Mouse (Mus musculus) macrophage (primary cell): ENCODE data around the gene Cyp2e1. TPM values are rescaled to one million over a fixed set of nuclear protein-coding genes. Genes with fewer than 3 reads are reported as not detected.

ENCODE experiments used
- polyA plus RNA-seq: library from polyadenylated mRNA; stranded (reverse); fragments of 250-400 nt; gene quantifications from 3 replicates; pipeline ENCODE4 v1.2.4, GENCODE M21; 2018; ENCODE audit warnings: inconsistent platforms

Gene Cyp2e1
- polyA plus RNA-seq, 1 experiment from 2014 or later: not detected

Other genes starting within 250 kb of the Cyp2e1 start
- not detected in 3 replicates for gene Olfr538, start 195.9 kb upstream of the Cyp2e1 start, polyA plus RNA-seq
- not detected in 3 replicates for gene Olfr46, start 162.5 kb upstream of the Cyp2e1 start, polyA plus RNA-seq
- gene Olfr61, start 134.8 kb upstream of the Cyp2e1 start, polyA plus RNA-seq: not detected in 3 replicates
- gene Olfr53, start 117.3 kb upstream of the Cyp2e1 start, polyA plus RNA-seq: not detected in 3 replicates
- not detected in 3 replicates for gene Olfr539, start 103.8 kb upstream of the Cyp2e1 start, polyA plus RNA-seq
- gene Olfr45, start 81.8 kb upstream of the Cyp2e1 start, polyA plus RNA-seq: not detected in 3 replicates
- not detected in 3 replicates for gene Olfr541, start 66.5 kb upstream of the Cyp2e1 start, polyA plus RNA-seq
- gene Syce1, start 24.1 kb downstream of the Cyp2e1 start, polyA plus RNA-seq: 0.50 to 0.64 TPM in 2 of 3 replicates, not detected in the other
- gene Zfp941, start 58.4 kb downstream of the Cyp2e1 start, polyA plus RNA-seq: 0.17 to 0.31 TPM (median 0.19 TPM) in 3 replicates
- gene Urah, start 71.3 kb downstream of the Cyp2e1 start, polyA plus RNA-seq: not detected in 3 replicates
- gene Scgb1c1, start 81.8 kb downstream of the Cyp2e1 start, polyA plus RNA-seq: not detected in 3 replicates
- gene Odf3, start 84.1 kb downstream of the Cyp2e1 start, polyA plus RNA-seq: not detected in 3 replicates
- not detected in 3 replicates for gene Gm45785, start 92.6 kb downstream of the Cyp2e1 start, polyA plus RNA-seq
- gene Ric8a, start 93.2 kb downstream of the Cyp2e1 start, polyA plus RNA-seq: 18.7 to 48.4 TPM (median 41.3 TPM) in 3 replicates
- 8.0 to 19.0 TPM (median 14.4 TPM) in 3 replicates for gene Bet1l, start 93.8 kb downstream of the Cyp2e1 start, polyA plus RNA-seq
- gene Psmd13, start 118.2 kb downstream of the Cyp2e1 start, polyA plus RNA-seq: 77.6 to 104 TPM (median 78.6 TPM) in 3 replicates
- gene Sirt3, start 118.6 kb downstream of the Cyp2e1 start, polyA plus RNA-seq: 4.8 to 16.9 TPM (median 7.6 TPM) in 3 replicates
- not detected in 3 replicates for gene Cox8b, start 136.7 kb downstream of the Cyp2e1 start, polyA plus RNA-seq
- not detected in 3 replicates for gene Nlrp6, start 157.2 kb downstream of the Cyp2e1 start, polyA plus RNA-seq
- gene Pgghg, start 177.7 kb downstream of the Cyp2e1 start, polyA plus RNA-seq: 6.3 to 9.2 TPM (median 7.2 TPM) in 3 replicates
- gene Ifitm5, start 186.6 kb downstream of the Cyp2e1 start, polyA plus RNA-seq: 0.30 to 1.0 TPM in 2 of 3 replicates, not detected in the other
- gene Gm45717, start 192.2 kb downstream of the Cyp2e1 start, polyA plus RNA-seq: 0.87 TPM in 1 of 3 replicates, not detected in the others
- gene Ifitm2, start 192.2 kb downstream of the Cyp2e1 start, polyA plus RNA-seq: 471 to 1,093 TPM (median 749 TPM) in 3 replicates
- 4.7 to 18.2 TPM (median 4.8 TPM) in 3 replicates for gene Ifitm1, start 203.5 kb downstream of the Cyp2e1 start, polyA plus RNA-seq
- 596 to 2,531 TPM (median 1,114 TPM) in 3 replicates for gene Ifitm3, start 247.0 kb downstream of the Cyp2e1 start, polyA plus RNA-seq